Mouse (Mus musculus) olfactory bulb, adult 2 months (tissue): ENCODE measurements around the gene Pmpca. TPM values are rescaled to one million over a fixed set of nuclear protein-coding genes. Genes with fewer than 3 reads are reported as not detected.

Experiments
- H3K27ac ChIP-seq: fragments of 200-500 bp; 2 replicates; pipeline ENCODE4 v1.5.1; 2012; ENCODE audit warnings: low read depth, low read length; ENCODE audit not compliant: insufficient read depth
- H3K4me1 ChIP-seq: fragments of 200-500 bp; 2 replicates; pipeline ENCODE4 v1.6.1; 2012; ENCODE audit warnings: low read length; ENCODE audit not compliant: control insufficient read depth, insufficient read depth
- H3K4me3 ChIP-seq: fragments of 200-500 bp; 2 replicates; pipeline ENCODE4 v1.5.1; 2012; ENCODE audit warnings: mild to moderate bottlenecking, low read depth, low read length, moderate library complexity; ENCODE audit not compliant: insufficient read depth
- CTCF ChIP-seq: fragments of 200-500 bp; IDR thresholded peaks from 2 replicates; pipeline ENCODE4 v1.5.1; 2012; ENCODE audit warnings: low read depth, mild to moderate bottlenecking, low read length, moderate library complexity; ENCODE audit not compliant: insufficient read depth
- POLR2A ChIP-seq: fragments of 200-500 bp; IDR thresholded peaks from 2 replicates; pipeline ENCODE4 v1.6.1; 2012; ENCODE audit warnings: mild to moderate bottlenecking, low read depth, low read length, moderate library complexity; ENCODE audit not compliant: insufficient read depth
- WGBS: fragments of 180-500 bp; shearing (Covaris S2); methylation state at CpG from one replicate; pipeline ENCODE4 v1.1.7; 2018; 5-methylcytosine and 5-hydroxymethylcytosine counted together
- polyA plus RNA-seq: library from polyadenylated mRNA; stranded (reverse); fragments of >200 nt; gene quantifications from 2 replicates; pipeline ENCODE4 v1.2.4, GENCODE M21; 2012; ENCODE audit warnings: low replicate concordance; ENCODE audit not compliant: missing spikeins, insufficient read depth, insufficient read length

Gene Pmpca
- polyA plus RNA-seq, 1 experiment: 415 TPM

DNA sequence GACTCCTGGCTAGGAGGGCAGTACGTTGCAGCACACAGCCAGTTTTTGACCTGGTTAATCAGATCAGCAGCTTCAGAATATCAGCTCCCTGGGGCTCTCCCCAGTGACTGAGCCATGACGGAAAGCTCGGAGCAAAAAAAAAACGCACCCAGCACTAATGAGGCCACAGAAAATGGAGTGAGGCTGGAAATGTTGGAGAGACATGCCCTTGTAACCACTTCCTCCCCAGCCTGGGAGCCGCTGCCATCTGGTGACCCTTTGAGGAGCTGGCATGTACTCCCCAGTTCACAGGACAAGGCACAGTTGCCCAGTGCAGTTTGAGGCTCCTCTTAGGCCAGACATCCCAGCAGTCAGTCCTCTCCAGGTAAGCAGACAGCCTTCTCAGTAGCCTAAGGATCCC is 21.0 kb downstream of the Pmpca start:
- peaks cover 22% of the 10 kb centered on the region for H3K4me1 ChIP-seq
- 68% methylated on average over 5 of the region's 5 CpGs for WGBS
- no peak for TF ChIP-seq POLR2A
- no peak for TF ChIP-seq CTCF
- H3K27ac ChIP-seq: no peak overlapping the region
- no peak overlapping the region for H3K4me3 ChIP-seq

GRCm38 (mm10) chr2:26410931-26411411 is 21.8 kb downstream of the Pmpca start:
- Histone ChIP-seq H3K4me3 (no peak overlapping the region), H3K27ac (no peak overlapping the region), H3K4me1 (peaks cover 20% of the 10 kb centered on the region)
- 35% methylated on average over 5 of the region's 5 CpGs for WGBS
- no peak for TF ChIP-seq CTCF
- TF ChIP-seq POLR2A: no peak

DNA sequence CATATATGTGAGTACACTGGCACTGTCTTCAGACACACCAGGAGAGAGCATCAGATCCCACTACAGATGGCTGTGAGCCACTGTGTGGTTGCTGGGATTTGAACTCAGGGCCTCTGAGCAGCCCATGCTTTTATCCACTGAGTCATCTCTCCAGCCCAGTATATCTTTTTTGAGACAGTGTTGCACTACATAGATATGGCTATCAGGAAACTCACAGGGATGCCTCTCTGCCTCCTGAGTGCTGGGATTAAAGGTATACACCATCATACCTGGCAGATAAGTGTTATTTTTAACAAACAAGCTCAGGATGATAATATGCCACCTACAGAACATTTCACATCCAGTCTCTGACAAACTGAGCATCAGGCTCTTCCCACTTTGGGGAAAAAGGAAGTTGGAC is 27.9 kb downstream of the Pmpca start:
- H3K27ac ChIP-seq: no peak overlapping the region
- H3K4me3 ChIP-seq: no peak overlapping the region
- no peaks in the 10 kb centered on the region for H3K4me1 ChIP-seq
- no peak for TF ChIP-seq CTCF
- TF ChIP-seq POLR2A: no peak

DNA sequence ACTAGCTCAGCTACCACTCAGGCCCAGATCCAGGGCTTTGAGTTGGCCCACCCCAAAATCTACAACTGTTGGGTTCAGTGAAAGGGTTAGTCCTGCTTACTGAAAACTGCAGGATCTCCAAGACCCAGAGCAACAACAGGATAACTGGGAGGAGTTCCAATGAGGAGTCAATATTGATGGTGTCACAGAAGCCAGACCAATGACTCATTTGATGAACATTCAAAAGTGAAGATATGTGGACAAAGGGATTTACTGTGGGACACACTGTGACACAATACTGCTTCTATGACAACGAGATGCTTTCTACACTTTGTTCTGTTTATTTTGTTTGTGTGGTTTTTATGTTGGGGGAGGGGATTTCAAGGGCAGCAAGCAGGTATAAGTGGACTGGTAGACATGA is 29.0 kb downstream of the Pmpca start:
- Histone ChIP-seq H3K4me3 (no peak overlapping the region), H3K4me1 (no peaks in the 10 kb centered on the region), H3K27ac (no peak overlapping the region)
- WGBS: 82% methylated on average over 1 of the region's 1 CpGs
- TF ChIP-seq CTCF: no peak
- no peak for TF ChIP-seq POLR2A

- TF ChIP-seq POLR2A (no peak), CTCF (no peak)
- WGBS: 89% methylated on average over 2 of the region's 2 CpGs
- no peak overlapping the region for H3K4me3 ChIP-seq
- H3K27ac ChIP-seq: no peak overlapping the region
- H3K4me1 ChIP-seq: no peaks in the 10 kb centered on the region
Observed at GRCm38 (mm10) chr2:26421969-26422368, 32.8 kb downstream of the Pmpca start.

DNA sequence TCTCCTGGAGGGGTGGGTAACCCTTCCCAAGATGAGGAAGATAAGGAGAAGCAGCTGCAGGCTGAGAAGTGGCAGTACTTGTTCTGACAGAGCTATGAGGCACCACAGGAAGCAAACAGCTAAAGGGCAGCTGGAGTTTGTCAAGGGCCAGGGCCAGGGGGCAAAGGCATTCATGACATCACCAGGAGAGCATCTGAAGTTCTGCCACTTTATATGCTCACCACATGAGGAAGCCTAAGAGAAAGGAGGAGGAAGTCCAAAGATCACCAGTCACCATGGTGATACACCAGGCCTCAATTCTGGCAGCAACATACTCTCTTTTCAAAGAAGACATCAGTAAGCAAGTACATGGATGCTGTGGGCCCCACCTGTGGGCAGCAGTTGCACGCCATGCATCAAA is 33.9 kb downstream of the Pmpca start:
- Histone ChIP-seq H3K4me3 (no peak overlapping the region), H3K27ac (no peak overlapping the region), H3K4me1 (no peaks in the 10 kb centered on the region)
- TF ChIP-seq POLR2A (no peak), CTCF (no peak)
- 87% methylated on average over 1 of the region's 1 CpGs for WGBS

DNA sequence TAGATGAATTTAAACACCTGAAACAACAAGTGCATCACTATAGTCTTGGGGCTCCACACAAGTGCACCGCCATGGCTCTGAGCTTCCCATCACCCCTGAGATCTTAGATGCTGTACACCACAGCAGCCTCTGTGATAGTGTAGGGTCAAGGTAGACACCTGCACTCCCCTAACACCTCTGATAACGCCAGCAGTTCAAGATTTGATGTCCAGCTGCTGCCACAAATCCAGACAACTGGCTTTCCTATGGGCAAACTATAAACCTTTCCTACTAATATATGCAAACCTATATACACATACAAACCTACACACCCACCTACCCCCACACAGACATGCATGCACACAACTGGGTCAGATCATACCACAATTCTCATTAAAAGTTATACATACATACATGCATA is 35.4 kb downstream of the Pmpca start:
- no peak overlapping the region for H3K4me3 ChIP-seq
- TF ChIP-seq POLR2A (no peak), CTCF (no peak)
- H3K4me1 ChIP-seq: no peaks in the 10 kb centered on the region
- no peak overlapping the region for H3K27ac ChIP-seq
- 97% methylated on average over 2 of the region's 2 CpGs for WGBS

DNA sequence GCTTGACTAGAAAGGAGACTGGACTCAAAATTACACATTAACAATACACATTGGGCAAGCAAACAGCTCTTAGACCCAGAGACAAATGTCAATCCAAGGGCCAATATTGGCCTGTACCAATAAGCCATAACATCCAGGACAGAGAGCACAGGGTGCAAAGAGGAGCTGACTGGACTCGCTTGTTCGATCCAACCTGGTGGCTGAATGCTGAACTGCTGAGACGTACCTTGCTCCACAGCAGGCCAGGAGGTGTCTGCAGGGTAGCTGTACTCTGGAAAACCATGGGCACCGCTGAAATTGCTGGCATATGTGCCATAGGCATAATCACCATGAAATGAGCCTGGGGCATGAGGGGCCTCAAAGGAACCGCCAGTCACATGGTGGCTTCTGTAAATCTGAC is 40.7 kb downstream of the Pmpca start:
- Histone ChIP-seq H3K27ac (no peak overlapping the region), H3K4me3 (no peak overlapping the region), H3K4me1 (no peaks in the 10 kb centered on the region)
- WGBS: 96% methylated on average over 5 of the region's 5 CpGs
- no peak for TF ChIP-seq CTCF
- TF ChIP-seq POLR2A: no peak

GRCm38 (mm10) chr2:26434791-26435572 is 45.8 kb downstream of the Pmpca start:
- H3K27ac ChIP-seq: no peak overlapping the region
- 88% methylated on average over 7 of the region's 7 CpGs for WGBS
- H3K4me3 ChIP-seq: no peak overlapping the region
- H3K4me1 ChIP-seq: peaks cover 19% of the 10 kb centered on the region
- TF ChIP-seq POLR2A (no peak), CTCF (no peak)
